Mouse (Mus musculus) brown adipose tissue, adult 24 weeks (tissue): ENCODE measurements around the gene Slc4a10. TPM values are rescaled to one million over a fixed set of nuclear protein-coding genes. Genes with fewer than 3 reads are reported as not detected.

Experiments used
- H3K27ac ChIP-seq: fragments of 200-500 bp; replicated peaks from 2 replicates; pipeline ENCODE4 v1.5.1; 2012; ENCODE audit warnings: low read depth, mild to moderate bottlenecking, low read length
- H3K4me1 ChIP-seq: fragments of 200-500 bp; 2 replicates; pipeline ENCODE4 v1.6.1; 2012; ENCODE audit warnings: low read length, mixed read lengths; ENCODE audit not compliant: control insufficient read depth, insufficient read depth, insufficient read length
- H3K4me3 ChIP-seq: fragments of 200-500 bp; 2 replicates; pipeline ENCODE4 v1.5.1; 2012; ENCODE audit warnings: low read depth, mild to moderate bottlenecking, low read length, moderate library complexity; ENCODE audit not compliant: insufficient read depth
- polyA plus RNA-seq: library from polyadenylated mRNA; stranded (reverse); fragments of >200 nt; gene quantifications from 2 replicates; pipeline ENCODE4 v1.2.4, GENCODE M21; 2012; ENCODE audit not compliant: missing spikeins, insufficient read depth, insufficient read length

The Slc4a10 gene
- polyA plus RNA-seq, 1 experiment, result not detected

DNA sequence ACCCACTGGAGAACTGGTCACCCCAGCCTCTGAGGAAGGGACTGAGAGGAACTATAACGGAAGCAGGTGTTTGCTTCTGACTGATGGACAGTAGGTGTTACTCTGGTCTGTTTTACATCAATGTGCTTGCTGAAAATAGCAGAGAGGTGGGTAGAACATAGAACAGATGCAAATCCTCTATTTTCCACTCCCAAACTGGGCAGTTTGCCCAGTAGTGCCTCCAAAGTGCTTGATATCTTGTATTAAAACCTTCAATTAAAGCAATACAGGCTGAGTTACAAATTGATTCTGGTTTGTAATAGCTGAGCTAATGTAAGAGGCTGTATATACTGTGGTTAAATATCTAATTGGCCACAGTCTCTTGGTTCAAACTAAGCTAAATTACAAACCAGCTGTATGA lies 104.6 kb downstream of the Slc4a10 start:
- Histone ChIP-seq H3K4me1 (no peaks in the 10 kb centered on the region), H3K27ac (no peak overlapping the region)

DNA sequence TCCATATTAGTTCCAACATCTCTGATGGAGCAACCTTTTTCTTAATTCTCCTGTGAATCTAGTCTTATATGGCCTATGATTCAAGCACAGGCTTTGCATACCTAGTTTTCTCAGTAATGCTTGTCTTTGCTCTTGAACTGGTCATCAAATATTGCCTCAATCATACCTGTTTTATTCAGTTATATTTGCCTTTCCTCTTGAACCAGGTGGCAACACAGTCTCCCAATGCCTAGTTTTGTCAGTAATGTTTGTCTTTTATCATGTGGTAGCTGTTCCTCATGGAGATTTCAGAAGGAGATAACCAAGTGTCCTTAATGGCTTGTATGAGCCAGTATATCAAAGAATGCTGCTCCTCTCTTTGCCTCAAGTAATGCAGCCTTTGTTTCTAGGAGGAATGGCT lies 163.8 kb downstream of the Slc4a10 start:
- H3K4me3 ChIP-seq, result no peak overlapping the region
- H3K4me1 ChIP-seq, result no peaks in the 10 kb centered on the region
- H3K27ac ChIP-seq, result no peak overlapping the region

More for the DNA sequence above, 104.6 kb downstream of the Slc4a10 start:
- no peak overlapping the region for H3K4me3 ChIP-seq

DNA sequence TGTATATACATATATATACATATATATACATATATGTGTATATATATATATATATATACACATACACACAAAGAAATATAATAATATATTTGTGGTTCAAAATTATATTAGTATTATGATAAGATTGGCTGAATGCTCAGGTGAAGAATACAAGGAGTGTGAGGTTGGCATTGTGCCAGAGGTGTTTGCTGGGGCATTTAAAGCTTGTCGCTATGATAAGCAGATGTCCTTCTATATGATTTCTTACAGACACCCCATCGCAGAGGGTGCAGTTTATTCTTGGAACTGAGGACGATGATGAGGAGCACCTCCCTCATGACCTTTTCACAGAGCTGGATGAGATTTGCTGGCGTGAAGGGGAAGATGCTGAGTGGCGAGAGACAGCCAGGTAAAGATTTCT lies 164.8 kb downstream of the Slc4a10 start:
- no peak overlapping the region for H3K27ac ChIP-seq
- H3K4me3 ChIP-seq, result no peak overlapping the region
- H3K4me1 ChIP-seq, result no peaks in the 10 kb centered on the region

DNA sequence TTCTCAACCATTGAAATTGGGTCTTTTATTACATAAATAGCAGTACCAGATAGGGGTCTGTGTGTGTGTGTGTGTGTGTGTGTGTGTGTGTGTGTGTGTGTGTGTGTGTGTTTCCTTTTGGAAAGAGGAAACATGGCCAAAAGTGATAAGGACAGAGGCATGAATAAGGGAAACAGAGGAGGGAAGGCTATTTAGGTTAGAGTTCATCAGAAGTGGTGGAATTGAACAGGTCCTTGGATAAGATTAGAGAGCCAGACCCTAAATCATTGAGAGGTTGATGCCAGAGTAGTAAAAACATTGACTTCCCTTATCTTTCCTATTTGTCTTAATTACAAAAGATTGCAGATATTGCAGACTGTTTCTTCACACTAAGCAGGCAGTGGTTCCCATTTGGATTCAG lies 181.3 kb downstream of the Slc4a10 start:
- Histone ChIP-seq H3K27ac (no peak overlapping the region), H3K4me3 (no peak overlapping the region), H3K4me1 (no peaks in the 10 kb centered on the region)

DNA sequence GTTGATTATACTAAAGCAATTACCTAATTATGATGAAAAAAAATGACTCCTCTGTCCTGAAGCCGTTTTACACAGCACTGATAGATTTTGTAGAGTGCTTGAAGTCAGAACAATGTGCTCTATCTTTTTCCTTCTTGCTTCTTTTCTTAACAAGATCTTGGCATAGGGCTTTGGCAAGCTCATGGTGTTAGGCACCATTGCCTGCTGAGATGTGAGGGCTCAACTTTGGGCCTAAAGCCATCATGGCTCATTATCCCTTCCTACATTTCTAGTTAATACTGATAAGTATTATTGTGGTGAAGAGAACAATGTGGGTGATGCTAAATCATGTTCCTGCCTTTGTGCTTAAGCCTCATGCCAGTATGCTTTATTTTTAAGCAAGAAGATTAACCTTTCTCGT lies 185.0 kb downstream of the Slc4a10 start:
- Histone ChIP-seq H3K4me3 (no peak overlapping the region), H3K4me1 (no peaks in the 10 kb centered on the region), H3K27ac (no peak overlapping the region)

DNA sequence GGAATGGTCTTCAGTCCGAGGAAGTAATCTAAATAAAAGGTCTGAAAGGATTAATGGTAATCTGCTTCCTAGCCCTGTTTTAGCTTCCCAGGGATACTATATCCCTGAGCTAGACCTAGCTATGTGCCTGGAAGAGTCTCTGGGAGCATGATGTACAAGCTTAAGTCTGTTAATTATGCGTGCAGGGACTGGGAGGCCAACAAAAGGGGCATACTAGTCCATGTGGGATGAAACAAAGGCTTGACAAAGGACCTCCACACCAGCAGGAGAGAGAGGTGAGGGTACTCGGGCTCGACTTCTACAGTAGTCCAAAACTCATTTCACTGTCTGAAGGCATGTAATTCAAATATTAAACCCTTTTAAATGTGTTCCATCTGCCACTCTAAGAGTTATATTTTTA lies 197.9 kb downstream of the Slc4a10 start:
- no peaks in the 10 kb centered on the region for H3K4me1 ChIP-seq
- no peak overlapping the region for H3K4me3 ChIP-seq
- H3K27ac ChIP-seq, result no peak overlapping the region

DNA sequence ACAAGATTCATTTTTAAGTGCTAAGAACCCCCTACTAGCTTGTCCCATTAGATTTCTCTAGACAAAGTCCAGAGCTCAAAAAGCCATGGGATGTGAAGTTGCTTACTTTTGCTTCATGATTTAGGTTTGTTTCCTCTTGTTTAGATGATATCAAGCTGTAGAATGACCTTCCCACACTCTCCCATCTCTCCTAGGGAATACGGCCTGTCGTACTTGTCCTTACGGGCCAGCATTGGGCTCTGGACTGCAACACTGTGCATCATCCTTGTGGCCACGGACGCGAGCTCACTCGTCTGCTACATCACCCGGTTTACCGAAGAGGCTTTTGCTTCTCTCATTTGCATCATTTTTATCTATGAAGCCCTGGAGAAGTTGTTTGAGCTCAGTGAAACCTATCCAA lies 222.2 kb downstream of the Slc4a10 start:
- H3K4me3 ChIP-seq, result no peak overlapping the region
- H3K27ac ChIP-seq, result no peak overlapping the region
- H3K4me1 ChIP-seq, result no peaks in the 10 kb centered on the region

DNA sequence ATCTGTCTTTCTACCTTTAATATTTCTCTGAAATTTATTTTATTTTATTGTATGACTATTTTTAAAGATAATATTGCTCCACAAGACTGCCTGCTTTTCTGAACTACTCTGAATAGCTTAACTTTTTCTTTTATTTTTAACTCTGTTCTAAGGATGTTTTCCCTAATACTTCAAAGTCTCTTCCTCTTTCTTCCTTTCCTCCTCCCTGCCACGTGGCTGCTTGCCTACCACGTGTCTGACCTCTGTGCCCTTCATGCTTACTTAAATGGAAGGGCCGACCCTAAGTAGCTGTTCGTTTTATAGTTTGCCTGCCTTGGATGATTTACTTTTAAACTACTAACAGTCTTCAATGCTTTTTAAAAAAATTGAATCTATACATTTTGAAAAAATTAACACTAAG lies 225.6 kb downstream of the Slc4a10 start:
- H3K4me1 ChIP-seq, result no peaks in the 10 kb centered on the region
- no peak overlapping the region for H3K4me3 ChIP-seq

DNA sequence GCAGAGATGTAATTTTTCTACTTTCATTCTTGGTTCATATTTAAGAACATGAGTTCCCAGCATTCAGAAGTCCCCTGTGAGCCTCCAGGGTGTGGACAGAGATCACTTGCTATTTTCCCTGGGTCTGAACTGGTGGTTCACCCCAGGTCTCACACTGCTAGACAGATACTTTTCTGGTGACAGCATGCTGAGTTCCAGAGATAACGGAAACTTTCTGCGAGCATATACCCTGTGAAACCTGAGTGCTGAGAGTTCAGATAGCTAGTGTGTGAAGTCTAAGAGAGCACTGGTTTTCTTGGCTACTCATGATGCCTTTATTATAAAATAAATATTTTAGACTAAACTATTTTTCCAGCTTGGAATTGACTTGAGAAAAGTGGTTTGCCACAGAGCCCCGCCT lies 232.5 kb downstream of the Slc4a10 start:
- Histone ChIP-seq H3K4me3 (no peak overlapping the region), H3K27ac (no peak overlapping the region), H3K4me1 (no peaks in the 10 kb centered on the region; the same call in 1 of the 2 replicates)

More for the DNA sequence above, 225.6 kb downstream of the Slc4a10 start:
- no peak overlapping the region for H3K27ac ChIP-seq

DNA sequence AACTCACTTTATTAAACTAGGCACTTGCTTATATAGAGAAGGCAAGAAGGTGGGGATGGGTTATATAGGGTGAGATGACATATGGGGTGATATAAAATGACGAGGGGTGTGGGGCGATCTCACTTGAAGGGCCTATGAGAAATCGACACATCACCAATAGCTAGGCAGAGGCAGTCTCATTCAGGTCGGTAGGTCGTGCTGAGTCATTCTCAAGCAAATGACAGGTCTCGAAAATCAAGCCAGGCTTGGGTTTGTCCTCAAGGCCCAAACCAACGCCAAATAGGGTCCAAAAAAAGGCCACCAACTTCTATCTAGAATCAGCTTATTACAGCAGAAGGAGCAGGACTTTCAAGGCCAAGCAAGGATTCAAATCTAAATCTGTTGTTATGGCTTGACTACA lies 233.5 kb downstream of the Slc4a10 start:
- H3K4me1 ChIP-seq, result no peaks in the 10 kb centered on the region; the same call in 1 of the 2 replicates
- H3K27ac ChIP-seq, result no peak overlapping the region
- no peak overlapping the region for H3K4me3 ChIP-seq

DNA sequence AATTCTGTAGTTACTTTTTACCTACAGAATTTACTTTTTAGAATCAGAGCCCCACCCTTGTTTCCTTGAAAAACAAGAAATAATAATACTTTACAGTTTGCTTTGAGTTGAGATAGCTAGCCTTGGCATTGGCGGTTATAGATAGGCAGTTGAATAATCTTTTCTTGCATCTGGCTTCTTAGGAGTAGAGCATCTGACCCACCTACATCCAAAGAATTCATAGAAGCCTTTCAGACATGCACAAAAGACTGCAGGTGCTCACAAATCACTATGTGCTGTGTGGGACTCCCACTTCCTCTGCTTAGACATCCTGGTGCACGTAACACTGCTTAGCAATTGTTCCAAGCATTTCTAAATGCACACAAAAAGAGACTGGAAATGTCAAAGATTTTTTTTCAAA lies 238.8 kb downstream of the Slc4a10 start:
- Histone ChIP-seq H3K4me1 (no peaks in the 10 kb centered on the region), H3K4me3 (no peak overlapping the region), H3K27ac (no peak overlapping the region)

DNA sequence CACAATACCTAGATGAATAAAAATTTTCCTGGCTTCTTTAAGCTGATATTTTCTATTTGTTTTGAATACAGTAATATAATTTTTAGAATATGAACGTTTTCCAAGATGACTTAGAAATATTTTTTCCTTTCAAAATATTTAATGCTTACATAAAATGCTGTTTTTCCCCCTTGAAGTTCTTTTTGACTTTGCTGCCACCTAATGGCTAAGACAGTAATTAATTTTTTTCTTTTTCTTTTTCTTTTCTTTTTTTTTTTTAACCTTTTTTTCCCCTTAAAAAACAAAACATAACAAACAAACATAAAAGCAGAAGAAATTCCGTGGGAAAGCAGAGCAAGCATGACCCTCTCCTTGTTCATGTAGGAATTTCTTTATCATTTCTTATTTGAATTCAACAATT lies 239.6 kb downstream of the Slc4a10 start:
- Histone ChIP-seq H3K27ac (no peak overlapping the region), H3K4me3 (no peak overlapping the region), H3K4me1 (no peaks in the 10 kb centered on the region)

DNA sequence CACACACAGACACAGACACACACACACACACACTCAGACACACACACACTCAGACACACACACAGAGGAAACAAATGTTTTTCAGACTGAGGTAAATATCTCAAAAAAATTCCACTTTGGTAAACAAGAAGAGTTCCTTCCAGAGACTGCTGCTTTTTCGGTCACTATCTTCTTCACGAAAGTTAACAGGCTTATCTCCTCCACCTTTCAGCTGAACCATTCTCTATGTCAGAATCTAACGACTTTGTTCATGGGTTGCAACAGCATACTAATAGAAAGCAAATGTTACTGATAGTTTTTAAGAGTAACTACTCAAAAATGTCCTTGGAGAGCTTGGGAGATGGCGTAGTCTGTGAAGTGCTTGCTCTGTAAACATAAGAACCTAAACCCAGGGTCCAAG lies 241.3 kb downstream of the Slc4a10 start:
- Histone ChIP-seq H3K4me3 (no peak overlapping the region), H3K27ac (no peak overlapping the region), H3K4me1 (no peaks in the 10 kb centered on the region)

DNA sequence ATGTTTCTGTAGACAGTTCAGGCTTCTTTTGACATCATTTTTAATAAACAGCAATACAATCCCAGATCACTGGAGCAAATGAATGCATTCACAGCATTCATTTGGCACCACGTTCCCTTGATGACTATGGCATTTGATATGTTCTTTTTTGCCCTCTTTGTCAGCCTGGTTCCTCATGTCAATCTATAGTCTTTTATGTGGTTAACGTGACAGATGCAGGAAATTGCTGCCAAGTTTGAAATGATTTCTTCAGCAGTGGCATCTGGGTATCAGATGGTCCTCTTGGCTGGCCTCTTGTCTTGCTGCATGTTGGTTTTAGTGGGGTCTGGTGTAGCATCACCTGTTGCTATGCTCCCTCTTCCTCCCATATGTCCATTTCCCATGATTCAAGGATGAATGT lies 247.6 kb downstream of the Slc4a10 start:
- Histone ChIP-seq H3K4me1 (no peaks in the 10 kb centered on the region), H3K27ac (no peak overlapping the region), H3K4me3 (no peak overlapping the region)

DNA sequence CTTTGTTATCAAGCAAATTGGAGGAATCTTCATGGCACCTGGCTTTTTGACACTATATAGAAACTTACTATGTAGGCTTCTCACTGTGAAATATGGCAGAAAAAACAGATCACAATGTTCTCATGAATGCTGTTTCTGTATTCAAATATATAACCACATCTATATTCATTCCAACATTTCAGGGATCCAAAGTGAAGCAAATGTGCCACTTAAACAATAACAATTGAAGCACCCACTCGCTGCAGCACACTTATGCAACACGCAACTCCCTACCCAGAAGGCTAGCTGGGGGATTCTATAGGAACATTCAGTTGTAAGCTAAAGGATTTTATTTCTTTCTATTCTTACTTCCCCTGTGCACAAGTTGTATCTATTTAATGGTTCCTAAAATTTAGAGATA lies 255.5 kb downstream of the Slc4a10 start:
- H3K27ac ChIP-seq, result no peak overlapping the region
- H3K4me3 ChIP-seq, result no peak overlapping the region
- H3K4me1 ChIP-seq, result no peaks in the 10 kb centered on the region

DNA sequence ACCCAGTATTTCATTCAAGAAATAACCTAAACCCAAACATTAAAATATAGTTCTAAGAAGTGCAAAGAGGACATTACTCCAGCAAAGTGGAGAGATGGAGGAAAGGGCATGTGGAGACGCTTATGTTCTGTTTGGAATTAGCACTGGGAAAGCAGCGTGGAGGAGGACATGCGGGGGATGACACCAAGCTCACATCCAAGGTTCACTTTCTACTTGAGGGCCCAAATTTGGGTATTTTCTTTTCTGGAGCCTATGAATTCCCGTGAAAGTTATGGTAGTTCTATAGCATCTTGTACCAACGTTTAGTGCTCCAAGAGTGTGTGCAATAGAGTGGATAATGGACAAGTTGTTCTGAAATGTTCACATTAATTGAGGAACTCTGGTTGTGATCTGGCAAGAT lies 260.7 kb downstream of the Slc4a10 start:
- Histone ChIP-seq H3K27ac (no peak overlapping the region), H3K4me3 (no peak overlapping the region), H3K4me1 (no peaks in the 10 kb centered on the region)

DNA sequence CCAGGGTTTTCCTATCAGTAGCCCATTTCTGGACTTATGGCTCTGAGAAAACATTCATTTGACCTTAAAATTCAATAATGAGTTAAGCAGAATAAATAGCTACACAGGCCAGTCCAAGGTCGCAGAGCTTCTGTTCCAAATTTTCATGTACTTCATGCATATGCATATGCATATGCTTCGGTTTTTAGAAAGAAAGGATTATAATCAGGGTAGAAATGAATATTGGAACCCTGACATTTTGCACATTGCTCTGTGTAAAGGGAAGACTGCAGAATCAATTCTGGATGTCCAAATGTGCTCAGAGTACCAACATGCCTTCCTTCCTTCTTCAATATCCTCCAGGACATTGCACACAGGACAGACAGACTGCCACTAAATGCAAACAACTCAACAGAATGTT lies 261.2 kb downstream of the Slc4a10 start:
- no peaks in the 10 kb centered on the region for H3K4me1 ChIP-seq
- no peak overlapping the region for H3K4me3 ChIP-seq
- no peak overlapping the region for H3K27ac ChIP-seq
